Comparison of ENCODE assay signal across 30 mouse cellular contexts in the genomic region with DNA sequence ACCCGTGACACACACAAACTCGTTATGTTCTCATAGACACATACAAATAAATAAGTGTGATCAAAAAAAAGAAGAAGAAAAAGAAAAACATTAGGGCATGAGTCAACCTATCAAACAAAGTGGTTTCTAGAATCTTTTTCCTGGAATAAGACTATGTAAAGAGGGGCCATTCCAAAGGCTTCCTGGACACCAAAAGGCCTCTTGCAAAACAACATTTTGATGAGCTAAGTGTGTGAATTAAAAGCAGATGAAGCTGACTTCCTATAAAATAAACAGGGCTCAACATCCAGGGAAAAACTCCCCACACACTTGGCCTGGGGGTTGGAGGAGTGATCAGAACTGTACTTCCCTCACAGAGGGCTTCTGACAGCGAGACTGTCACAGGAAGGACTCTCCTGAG.
"Had no signal": no experiment of that assay in that cellular context is flagged by ENCODE, and none has a peak within 500 bp of the region (broad histone marks: within the 10 kb centered on the region; RNA-seq: fewer than 3 reads in every experiment).

No protein-coding gene starts in this region.

- DNase-seq: left cerebral cortex, postnatal 4 days; liver; liver, embryonic 13.5 days; liver, postnatal 0 days; lung, adult 18-20 months; lung, embryonic 14.5 days; lung, postnatal 10 days; lung, postnatal 14 days; lung, postnatal 36 days; lung, postnatal 4 days had no signal

- ATAC-seq: liver, embryonic 12.5 days; liver, postnatal 0 days; midbrain, embryonic 13.5 days; midbrain, embryonic 15.5 days; midbrain, embryonic 16.5 days had no signal

- H3K27me3 ChIP-seq: limb, embryonic 12.5 days; limb, embryonic 13.5 days; limb, embryonic 15.5 days; liver, embryonic 13.5 days; liver, embryonic 15.5 days; megakaryocyte, embryonic 14.5 days; midbrain, embryonic 12.5 days; midbrain, embryonic 13.5 days; midbrain, embryonic 15.5 days; neural tube, embryonic 12.5 days had no signal

- H3K4me2 ChIP-seq: limb, embryonic 12.5 days; limb, embryonic 13.5 days; limb, embryonic 15.5 days; liver, embryonic 11.5 days; liver, embryonic 12.5 days; liver, embryonic 13.5 days; liver, embryonic 15.5 days; lung, embryonic 14.5 days; lung, embryonic 15.5 days; midbrain, embryonic 11.5 days; midbrain, embryonic 12.5 days; midbrain, embryonic 13.5 days; midbrain, embryonic 15.5 days; neural tube, embryonic 12.5 days; neural tube, embryonic 13.5 days had no signal

- H3K36me3 ChIP-seq: limb, embryonic 12.5 days; limb, embryonic 15.5 days; liver, embryonic 12.5 days; liver, embryonic 13.5 days; liver, embryonic 15.5 days; lung, embryonic 15.5 days; midbrain, embryonic 12.5 days; midbrain, embryonic 13.5 days; midbrain, embryonic 15.5 days; neural tube, embryonic 12.5 days; neural tube, embryonic 13.5 days had no signal

- H3K4me1 ChIP-seq: liver, embryonic 12.5 days; liver, embryonic 13.5 days; liver, embryonic 15.5 days; megakaryocyte, embryonic 14.5 days had no signal

- H3K9ac ChIP-seq: limb, embryonic 12.5 days; limb, embryonic 13.5 days; limb, embryonic 15.5 days; liver, embryonic 12.5 days; liver, embryonic 13.5 days; liver, embryonic 14.5 days; liver, embryonic 15.5 days; liver, postnatal 0 days; lung, embryonic 14.5 days; lung, embryonic 15.5 days; midbrain, embryonic 12.5 days; midbrain, embryonic 13.5 days; midbrain, embryonic 15.5 days; neural tube, embryonic 12.5 days; neural tube, embryonic 13.5 days had no signal

- H3K9me3 ChIP-seq: limb, embryonic 10.5 days; limb, embryonic 12.5 days; limb, embryonic 13.5 days; limb, embryonic 15.5 days; liver, embryonic 12.5 days; liver, embryonic 13.5 days; liver, embryonic 15.5 days; lung, embryonic 15.5 days; midbrain, embryonic 10.5 days; midbrain, embryonic 12.5 days; midbrain, embryonic 13.5 days; midbrain, embryonic 15.5 days; neural tube, embryonic 12.5 days; neural tube, embryonic 13.5 days had no signal

- H3K27ac ChIP-seq: limb, embryonic 10.5 days; limb, embryonic 12.5 days; limb, embryonic 13.5 days; limb, embryonic 15.5 days; liver, embryonic 12.5 days; liver, embryonic 13.5 days; liver, embryonic 14.5 days; liver, embryonic 15.5 days; lung, embryonic 15.5 days; macrophage; midbrain, embryonic 10.5 days; midbrain, embryonic 12.5 days; midbrain, embryonic 13.5 days; midbrain, embryonic 15.5 days; neural tube, embryonic 12.5 days; neural tube, embryonic 13.5 days had no signal

- H3K4me3 ChIP-seq: limb, embryonic 10.5 days; limb, embryonic 12.5 days; limb, embryonic 13.5 days; limb, embryonic 15.5 days; liver, embryonic 12.5 days; liver, embryonic 13.5 days; liver, embryonic 15.5 days; lung, embryonic 15.5 days; megakaryocyte, embryonic 14.5 days; midbrain, embryonic 10.5 days; midbrain, embryonic 12.5 days; midbrain, embryonic 13.5 days; midbrain, embryonic 15.5 days; myocyte; neural tube, embryonic 12.5 days; neural tube, embryonic 13.5 days had no signal
